Mouse (Mus musculus): ENCODE data around the gene Rps27rt. TPM values are rescaled to one million over a fixed set of nuclear protein-coding genes. Genes with fewer than 3 reads are reported as not detected.

Gene Rps27rt
- polyA plus RNA-seq, 1 experiment from 2014 or later, result 423 TPM

DNA sequence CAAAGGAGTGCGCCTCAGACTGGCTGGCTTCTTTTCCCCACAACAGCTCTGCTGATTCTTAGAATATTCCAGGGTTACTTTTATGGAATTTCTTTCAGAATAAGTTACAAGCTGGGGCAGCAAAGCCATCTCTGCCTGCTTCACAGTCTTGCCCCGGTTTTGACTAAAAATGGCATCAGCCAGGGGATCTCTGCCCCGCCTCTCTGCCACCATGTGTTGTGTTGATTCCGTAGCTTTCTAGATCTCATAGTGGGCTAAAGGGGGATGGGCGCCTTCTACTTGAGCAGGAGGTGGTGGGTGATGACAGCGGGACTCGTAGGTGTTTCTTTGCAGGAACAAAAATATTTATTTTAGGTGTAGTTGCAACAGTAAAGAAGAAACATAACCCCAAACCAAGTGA is 25.7 kb upstream of the Rps27rt start:
- WGBS, result 80% methylated on average over 7 of the region's 7 CpGs

GRCm38 (mm10) chr9:115007776-115008175 is 25.2 kb upstream of the Rps27rt start:
- Histone ChIP-seq H3K9me3 (ENCODE audit: control insufficient read depth, low read length) (no peaks in the 10 kb centered on the region), H3K4me1 (replicated peaks; ENCODE audit: control insufficient read depth, insufficient read depth, low read length) (no peaks in the 10 kb centered on the region), H3K27me3 (replicated peaks; ENCODE audit: control insufficient read depth, insufficient read depth, low read length) (no peaks in the 10 kb centered on the region), H3K36me3 (ENCODE audit: control insufficient read depth, insufficient read depth, low read length) (no peaks in the 10 kb centered on the region), H3K9ac (ENCODE audit: low read depth, low read length) (no peak overlapping the region), H3K4me2 (no peak overlapping the region), H3K4me3 (ENCODE audit: low read depth, low read length) (no peak overlapping the region), H3K27ac (ENCODE audit: low read depth, low read length) (no peak overlapping the region)
- 79% methylated on average over 6 of the region's 6 CpGs for WGBS
- DNase-seq (ENCODE audit: low spot score), result no peak
- no peak for ATAC-seq (replicated peaks; ENCODE audit: low FRiP score)

More for the DNA sequence above, 25.7 kb upstream of the Rps27rt start:
- no peak for ATAC-seq (replicated peaks; ENCODE audit: low FRiP score)
- H3K4me1 ChIP-seq (replicated peaks; ENCODE audit: control insufficient read depth, insufficient read depth, low read length), result no peaks in the 10 kb centered on the region
- no peaks in the 10 kb centered on the region for H3K9me3 ChIP-seq (ENCODE audit: control insufficient read depth, low read length)
- no peak overlapping the region for H3K27ac ChIP-seq (ENCODE audit: low read depth, low read length)
- H3K4me2 ChIP-seq, result no peak overlapping the region
- H3K9ac ChIP-seq (ENCODE audit: low read depth, low read length), result no peak overlapping the region
- no peak for DNase-seq (ENCODE audit: low spot score)
- H3K36me3 ChIP-seq (ENCODE audit: control insufficient read depth, insufficient read depth, low read length), result no peaks in the 10 kb centered on the region
- H3K27me3 ChIP-seq (replicated peaks; ENCODE audit: control insufficient read depth, insufficient read depth, low read length), result no peaks in the 10 kb centered on the region
- H3K4me3 ChIP-seq (ENCODE audit: low read depth, low read length), result no peak overlapping the region

GRCm38 (mm10) chr9:115005446-115005845 is 22.9 kb upstream of the Rps27rt start:
- no peak overlapping the region for H3K4me2 ChIP-seq
- no peaks in the 10 kb centered on the region for H3K36me3 ChIP-seq (ENCODE audit: control insufficient read depth, insufficient read depth, low read length)
- H3K9ac ChIP-seq (ENCODE audit: low read depth, low read length), result no peak overlapping the region
- DNase-seq (ENCODE audit: low spot score), result no peak
- ATAC-seq (replicated peaks; ENCODE audit: low FRiP score), result no peak
- H3K4me3 ChIP-seq (ENCODE audit: low read depth, low read length), result no peak overlapping the region
- no peaks in the 10 kb centered on the region for H3K27me3 ChIP-seq (replicated peaks; ENCODE audit: control insufficient read depth, insufficient read depth, low read length)
- no peak overlapping the region for H3K27ac ChIP-seq (ENCODE audit: low read depth, low read length)
- no peaks in the 10 kb centered on the region for H3K9me3 ChIP-seq (ENCODE audit: control insufficient read depth, low read length)
- 79% methylated on average over 10 of the region's 10 CpGs for WGBS
- H3K4me1 ChIP-seq (replicated peaks; ENCODE audit: control insufficient read depth, insufficient read depth, low read length), result no peaks in the 10 kb centered on the region

DNA sequence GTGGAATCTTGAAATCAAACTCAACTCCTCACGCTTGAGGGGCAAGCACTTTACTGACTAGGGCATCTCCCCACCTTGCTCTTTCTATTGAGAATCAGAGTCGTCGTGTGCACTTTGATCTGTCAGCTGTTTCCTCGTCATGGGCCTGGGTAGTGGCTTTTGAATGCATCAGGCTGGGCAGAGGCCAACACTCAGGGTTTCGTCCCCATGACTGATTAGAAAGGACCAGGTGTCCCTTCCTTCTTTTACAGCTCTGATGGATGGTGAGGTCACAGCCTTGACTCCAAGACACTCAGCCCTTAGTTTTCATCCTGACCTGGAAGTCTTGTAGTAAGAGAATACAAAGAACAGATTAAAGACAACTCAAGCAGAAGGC is 17.2 kb upstream of the Rps27rt start:
- WGBS, result 71% methylated on average over 5 of the region's 5 CpGs
- no peak overlapping the region for H3K9ac ChIP-seq (ENCODE audit: low read depth, low read length)
- H3K27ac ChIP-seq (ENCODE audit: low read depth, low read length), result no peak overlapping the region
- H3K4me2 ChIP-seq, result no peak overlapping the region
- H3K9me3 ChIP-seq (ENCODE audit: control insufficient read depth, low read length), result no peaks in the 10 kb centered on the region
- DNase-seq (ENCODE audit: low spot score), result no peak
- no peaks in the 10 kb centered on the region for H3K36me3 ChIP-seq (ENCODE audit: control insufficient read depth, insufficient read depth, low read length)
- no peaks in the 10 kb centered on the region for H3K4me1 ChIP-seq (replicated peaks; ENCODE audit: control insufficient read depth, insufficient read depth, low read length)
- ATAC-seq (replicated peaks; ENCODE audit: low FRiP score), result no peak
- no peaks in the 10 kb centered on the region for H3K27me3 ChIP-seq (replicated peaks; ENCODE audit: control insufficient read depth, insufficient read depth, low read length)
- H3K4me3 ChIP-seq (ENCODE audit: low read depth, low read length), result no peak overlapping the region

DNA sequence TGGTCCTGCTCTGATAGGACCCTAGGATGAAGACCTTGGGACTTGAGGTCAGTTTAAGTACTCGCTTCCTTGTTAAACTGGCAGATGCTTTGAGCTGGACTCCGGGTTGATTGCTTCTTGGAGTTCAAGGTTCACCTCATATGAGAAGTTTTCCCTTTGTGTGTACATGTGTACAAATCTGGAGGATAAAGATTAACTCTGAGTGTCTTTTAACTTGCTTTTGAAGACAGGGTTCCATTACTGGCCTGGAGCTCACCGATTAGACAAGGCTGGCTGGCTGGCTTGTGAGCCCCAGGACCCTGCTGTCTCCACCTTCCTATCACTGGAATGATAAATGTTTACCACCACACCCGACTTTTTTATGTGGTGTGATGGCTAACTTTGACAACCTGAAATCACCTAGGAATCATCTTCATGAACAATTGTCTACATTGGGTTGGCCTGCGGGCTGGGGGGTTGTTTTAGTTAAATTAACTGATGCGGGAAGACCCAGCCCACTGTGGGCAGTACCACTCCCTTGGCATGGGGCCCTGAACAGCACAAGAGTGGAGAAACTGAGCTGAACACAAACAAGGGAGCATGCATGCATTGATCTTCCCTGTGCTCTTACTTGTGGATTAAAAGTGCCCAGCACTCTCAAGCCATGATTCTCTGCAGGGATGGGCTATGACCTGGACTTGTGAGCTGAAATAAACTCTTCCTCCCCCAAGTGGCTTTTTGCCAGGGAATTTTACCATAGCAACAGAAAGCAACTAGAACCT is 16.7 kb upstream of the Rps27rt start:
- DNase-seq (ENCODE audit: low spot score), result no peak
- no peak for ATAC-seq (replicated peaks; ENCODE audit: low FRiP score)
- Histone ChIP-seq H3K4me1 (replicated peaks; ENCODE audit: control insufficient read depth, insufficient read depth, low read length) (no peaks in the 10 kb centered on the region), H3K27ac (ENCODE audit: low read depth, low read length) (no peak overlapping the region), H3K4me2 (no peak overlapping the region), H3K4me3 (ENCODE audit: low read depth, low read length) (no peak overlapping the region), H3K36me3 (ENCODE audit: control insufficient read depth, insufficient read depth, low read length) (no peaks in the 10 kb centered on the region), H3K9ac (ENCODE audit: low read depth, low read length) (no peak overlapping the region), H3K9me3 (ENCODE audit: control insufficient read depth, low read length) (no peaks in the 10 kb centered on the region), H3K27me3 (replicated peaks; ENCODE audit: control insufficient read depth, insufficient read depth, low read length) (no peaks in the 10 kb centered on the region)
- WGBS, result 73% methylated on average over 6 of the region's 6 CpGs

DNA sequence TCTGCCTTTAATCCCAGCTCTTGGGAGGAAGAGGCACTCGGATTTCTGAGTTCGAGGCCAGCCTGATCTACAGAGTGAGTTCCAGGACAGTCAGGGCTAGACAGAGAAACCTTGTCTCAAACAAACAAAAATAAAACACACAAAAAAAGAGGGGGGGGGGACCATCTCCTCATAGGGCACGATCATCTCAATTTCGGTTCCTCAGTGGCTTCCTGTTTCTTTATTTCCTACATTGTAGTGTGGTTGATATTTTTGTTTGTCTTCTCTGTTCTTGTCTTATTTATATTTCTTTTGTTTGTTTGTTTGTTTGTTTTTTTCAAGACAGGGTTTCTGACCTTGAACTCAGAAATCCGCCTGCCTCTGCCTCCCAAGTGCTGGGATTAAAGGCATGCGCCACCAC is 13.9 kb upstream of the Rps27rt start:
- no peaks in the 10 kb centered on the region for H3K9me3 ChIP-seq (ENCODE audit: control insufficient read depth, low read length)
- WGBS, result 89% methylated on average over 6 of the region's 6 CpGs
- ATAC-seq (replicated peaks; ENCODE audit: low FRiP score) (no peak), DNase-seq (ENCODE audit: low spot score) (no peak)
- no peak overlapping the region for H3K27ac ChIP-seq (ENCODE audit: low read depth, low read length)
- H3K9ac ChIP-seq (ENCODE audit: low read depth, low read length), result no peak overlapping the region
- no peak overlapping the region for H3K4me2 ChIP-seq
- H3K27me3 ChIP-seq (replicated peaks; ENCODE audit: control insufficient read depth, insufficient read depth, low read length), result no peaks in the 10 kb centered on the region
- no peaks in the 10 kb centered on the region for H3K36me3 ChIP-seq (ENCODE audit: control insufficient read depth, insufficient read depth, low read length)
- no peaks in the 10 kb centered on the region for H3K4me1 ChIP-seq (replicated peaks; ENCODE audit: control insufficient read depth, insufficient read depth, low read length)
- H3K4me3 ChIP-seq (ENCODE audit: low read depth, low read length), result no peak overlapping the region

DNA sequence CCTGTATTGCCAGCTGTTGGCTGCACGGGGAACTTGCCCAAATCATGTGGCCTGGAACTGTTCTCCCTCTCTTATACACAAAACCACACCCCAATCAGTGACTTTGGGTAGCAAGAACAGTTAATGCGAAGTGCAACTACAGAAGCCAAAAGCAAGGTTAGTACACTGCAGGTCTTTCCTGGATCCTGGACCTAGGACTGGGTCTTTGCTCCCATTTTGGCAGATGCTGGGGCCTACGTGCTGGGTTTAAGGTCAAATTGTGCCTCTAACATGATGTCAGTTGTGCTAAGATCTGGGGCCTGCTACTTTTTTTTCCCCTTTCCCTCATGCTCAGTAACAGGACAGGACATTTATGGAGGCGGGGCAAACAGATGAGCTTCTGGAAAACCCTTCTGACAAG is 13.2 kb upstream of the Rps27rt start:
- DNase-seq (ENCODE audit: low spot score), result no peak
- Histone ChIP-seq H3K36me3 (ENCODE audit: control insufficient read depth, insufficient read depth, low read length) (no peaks in the 10 kb centered on the region), H3K27ac (ENCODE audit: low read depth, low read length) (no peak overlapping the region), H3K9ac (ENCODE audit: low read depth, low read length) (no peak overlapping the region), H3K27me3 (replicated peaks; ENCODE audit: control insufficient read depth, insufficient read depth, low read length) (no peaks in the 10 kb centered on the region), H3K4me3 (ENCODE audit: low read depth, low read length) (no peak overlapping the region), H3K4me1 (replicated peaks; ENCODE audit: control insufficient read depth, insufficient read depth, low read length) (no peaks in the 10 kb centered on the region), H3K9me3 (ENCODE audit: control insufficient read depth, low read length) (no peaks in the 10 kb centered on the region), H3K4me2 (no peak overlapping the region)
- no peak for ATAC-seq (replicated peaks; ENCODE audit: low FRiP score)
- WGBS, result 89% methylated on average over 4 of the region's 4 CpGs

DNA sequence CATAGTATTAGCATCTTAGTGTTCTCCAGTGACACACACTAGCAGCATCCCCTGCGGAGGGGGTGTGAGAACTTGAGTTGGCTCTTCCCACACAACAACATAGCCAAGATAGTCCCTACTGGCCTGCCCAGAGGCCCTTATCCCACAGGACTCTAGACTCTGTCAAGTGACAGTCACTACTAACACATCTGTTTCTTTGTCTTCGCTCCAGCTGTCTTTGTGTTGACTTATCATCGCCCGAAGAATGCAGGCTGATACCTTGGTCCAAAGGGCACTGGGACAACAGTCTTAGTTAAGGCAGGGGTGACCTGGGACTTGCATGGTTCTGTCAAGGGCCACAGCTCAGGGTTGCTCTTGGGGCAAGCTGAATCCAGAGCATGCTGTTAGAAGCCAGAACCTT is 12.7 kb upstream of the Rps27rt start:
- no peak overlapping the region for H3K4me3 ChIP-seq (ENCODE audit: low read depth, low read length)
- DNase-seq (ENCODE audit: low spot score) (no peak), ATAC-seq (replicated peaks; ENCODE audit: low FRiP score) (no peak)
- no peak overlapping the region for H3K4me2 ChIP-seq
- no peaks in the 10 kb centered on the region for H3K27me3 ChIP-seq (replicated peaks; ENCODE audit: control insufficient read depth, insufficient read depth, low read length)
- no peaks in the 10 kb centered on the region for H3K4me1 ChIP-seq (replicated peaks; ENCODE audit: control insufficient read depth, insufficient read depth, low read length)
- WGBS, result 85% methylated on average over 4 of the region's 4 CpGs
- no peak overlapping the region for H3K9ac ChIP-seq (ENCODE audit: low read depth, low read length)
- no peaks in the 10 kb centered on the region for H3K36me3 ChIP-seq (ENCODE audit: control insufficient read depth, insufficient read depth, low read length)
- H3K9me3 ChIP-seq (ENCODE audit: control insufficient read depth, low read length), result no peaks in the 10 kb centered on the region
- H3K27ac ChIP-seq (ENCODE audit: low read depth, low read length), result no peak overlapping the region

- no peak for ATAC-seq (replicated peaks; ENCODE audit: low FRiP score)
- WGBS, result 80% methylated on average over 2 of the region's 2 CpGs
These were observed 10.0 kb upstream of the Rps27rt start for GRCm38 (mm10) chr9:114992528-114992927.

More at GRCm38 (mm10) chr9:114992528-114992927, 10.0 kb upstream of the Rps27rt start:
- no peak for DNase-seq (ENCODE audit: low spot score)
- Histone ChIP-seq H3K27me3 (replicated peaks; ENCODE audit: control insufficient read depth, insufficient read depth, low read length) (no peaks in the 10 kb centered on the region), H3K4me1 (replicated peaks; ENCODE audit: control insufficient read depth, insufficient read depth, low read length) (no peaks in the 10 kb centered on the region), H3K9ac (ENCODE audit: low read depth, low read length) (no peak overlapping the region), H3K36me3 (ENCODE audit: control insufficient read depth, insufficient read depth, low read length) (no peaks in the 10 kb centered on the region), H3K9me3 (ENCODE audit: control insufficient read depth, low read length) (no peaks in the 10 kb centered on the region), H3K27ac (ENCODE audit: low read depth, low read length) (no peak overlapping the region), H3K4me2 (no peak overlapping the region), H3K4me3 (ENCODE audit: low read depth, low read length) (no peak overlapping the region)

Measured in liver, embryonic 11.5 days (tissue).